Mouse (Mus musculus) right cerebral cortex, postnatal 25 days (tissue): ENCODE results near the gene Aldoc.
"Not testable (repeated sequence)": the region's sequence is repeated elsewhere in the genome, so short reads cannot be mapped to it uniquely, and the experiment has no call there.

Experiments used
- DNase-seq: peaks from one replicate; pipeline ENCODE4 v3.0.0; 2022

Aldoc gene

GRCm38 (mm10) chr11:78322860-78323259 lies at the start of gene Aldoc:
Aldoc (plus strand) TSS chr11:78322968.
- DNase-seq = peak; percentile 76

GRCm38 (mm10) chr11:78275596-78275995 lies 47.2 kb upstream of the Aldoc start:
- DNase-seq = no peak

- not testable (repeated sequence) for DNase-seq
Measured at GRCm38 (mm10) chr11:78276169-78276568, 46.6 kb upstream of the Aldoc start.

- no peak for DNase-seq
Measured at GRCm38 (mm10) chr11:78278853-78279252, 43.9 kb upstream of the Aldoc start.

- no peak for DNase-seq
Measured at GRCm38 (mm10) chr11:78279586-78279985, 43.2 kb upstream of the Aldoc start.

GRCm38 (mm10) chr11:78289146-78289763 lies 33.5 kb upstream of the Aldoc start:
- no peak for DNase-seq

GRCm38 (mm10) chr11:78290654-78291053 lies 32.1 kb upstream of the Aldoc start, which contains the start of gene BC030499:
BC030499 (plus strand) TSS chr11:78290841.
- DNase-seq = peak; percentile 46

GRCm38 (mm10) chr11:78294585-78294984 lies 28.2 kb upstream of the Aldoc start:
- DNase-seq = no peak

GRCm38 (mm10) chr11:78300917-78301316 lies 21.9 kb upstream of the Aldoc start:
- no peak for DNase-seq

- peak; percentile 92 for DNase-seq
Measured at GRCm38 (mm10) chr11:78301357-78302084, 21.2 kb upstream of the Aldoc start, which contains the start of gene Spag5. Spag5 (plus strand) TSS chr11:78301529.

- DNase-seq = no peak
Measured at GRCm38 (mm10) chr11:78305272-78305671, 17.5 kb upstream of the Aldoc start.

GRCm38 (mm10) chr11:78310861-78311511 lies 11.8 kb upstream of the Aldoc start:
- no peak for DNase-seq

GRCm38 (mm10) chr11:78313662-78314061 lies 9.1 kb upstream of the Aldoc start:
- DNase-seq = no peak

GRCm38 (mm10) chr11:78318411-78318810 lies 4.4 kb upstream of the Aldoc start:
- DNase-seq = no peak

GRCm38 (mm10) chr11:78322076-78322831 lies 514 bp upstream of the Aldoc start:
- no peak for DNase-seq

- DNase-seq = no peak
Measured at GRCm38 (mm10) chr11:78324000-78324785, 1.4 kb downstream of the Aldoc start.

- DNase-seq = no peak
Measured at GRCm38 (mm10) chr11:78324965-78325364, 2.2 kb downstream of the Aldoc start.

GRCm38 (mm10) chr11:78327215-78327614 lies 4.4 kb downstream of the Aldoc start:
- no peak for DNase-seq

- peak; percentile 94 for DNase-seq
Measured at GRCm38 (mm10) chr11:78327634-78328511, 5.1 kb downstream of the Aldoc start, which contains the start of gene Pigs. Pigs (plus strand) TSS chr11:78328415.

GRCm38 (mm10) chr11:78328512-78329056 lies 5.8 kb downstream of the Aldoc start:
- DNase-seq = no peak

- no peak for DNase-seq
Measured at GRCm38 (mm10) chr11:78332676-78333075, 9.9 kb downstream of the Aldoc start.
